Mouse (Mus musculus) MEL (cell line): ENCODE results near the gene Mettl21c. TPM values are rescaled to one million over a fixed set of nuclear protein-coding genes. Genes with fewer than 3 reads are reported as not detected.

Source experiments
- DNase-seq: peaks from one replicate; pipeline ENCODE4 v3.0.0; 2011; ENCODE audit warnings: low read depth, low spot score
- H3K27ac ChIP-seq: 2 replicates; pipeline ENCODE4 v1.5.1; 2012; ENCODE audit warnings: low read depth, mild to moderate bottlenecking, control low read depth, low read length, moderate library complexity; ENCODE audit not compliant: control insufficient read depth
- H3K27me3 ChIP-seq, 2 experiments: fragments of 150-350 bp in 1 of 2; sonication (generic) in 1 of 2; 2 replicates each; pipeline ENCODE4 v1.6.1; 2012; ENCODE audit warnings: low read length in 2 of 2, mild to moderate bottlenecking in 2 of 2, improper control_type of control experiment in 1 of 2, moderate library complexity in 1 of 2; ENCODE audit not compliant: insufficient read depth in 2 of 2, control insufficient read depth in 1 of 2
- H3K36me3 ChIP-seq, 2 experiments: 2 replicates each; pipeline ENCODE4 v1.6.1; 2012 to 2014; ENCODE audit warnings: low read length in 2 of 2, improper control_type of control experiment in 1 of 2, inconsistent platforms in 1 of 2, mild to moderate bottlenecking in 1 of 2; ENCODE audit not compliant: insufficient read depth in 2 of 2, control insufficient read depth in 1 of 2
- H3K4me1 ChIP-seq, 2 experiments: fragments of 150-350 bp in 1 of 2; sonication (generic) in 1 of 2; 2 replicates each; pipeline ENCODE4 v1.6.1; 2012; ENCODE audit warnings: low read length in 2 of 2, improper control_type of control experiment in 1 of 2, mild to moderate bottlenecking in 1 of 2; ENCODE audit not compliant: insufficient read depth in 2 of 2, control insufficient read depth in 1 of 2
- H3K4me3 ChIP-seq, 2 experiments: fragments of 150-350 bp in 1 of 2; sonication (generic) in 1 of 2; 2 replicates each; pipeline ENCODE4 v1.5.1; 2012; ENCODE audit warnings: low read depth in 2 of 2, low read length in 2 of 2, mild to moderate bottlenecking in 2 of 2, moderate library complexity in 2 of 2, control low read depth in 1 of 2, improper control_type of control experiment in 1 of 2; ENCODE audit not compliant: control insufficient read depth in 1 of 2, insufficient read depth in 1 of 2
- H3K79me2 ChIP-seq: 2 replicates; pipeline ENCODE4 v1.6.1; 2012; ENCODE audit warnings: mild to moderate bottlenecking, low read length, moderate library complexity; ENCODE audit not compliant: control insufficient read depth, poor library complexity, insufficient read depth
- H3K9ac ChIP-seq: 2 replicates; pipeline ENCODE4 v1.6.1; 2012; ENCODE audit warnings: low read depth, mild to moderate bottlenecking, control low read depth, low read length, moderate library complexity; ENCODE audit not compliant: control insufficient read depth, poor library complexity, severe bottlenecking
- H3K9me3 ChIP-seq: fragments of 150-350 bp; sonication (generic); replicated peaks from 2 replicates; pipeline ENCODE4 v1.6.1; 2012; ENCODE audit warnings: mild to moderate bottlenecking, low read length, improper control_type of control experiment, moderate library complexity; ENCODE audit not compliant: insufficient read depth
- BHLHE40 ChIP-seq: IDR thresholded peaks from 2 replicates; pipeline ENCODE4 v1.6.1; 2012; ENCODE audit warnings: low read depth, mild to moderate bottlenecking, inconsistent platforms, low read length, improper control_type of control experiment, borderline replicate concordance
- CHD2 ChIP-seq: IDR thresholded peaks from 2 replicates; pipeline ENCODE4 v1.6.1; 2011; ENCODE audit warnings: low read length, improper control_type of control experiment
- CTCF ChIP-seq, 3 experiments: IDR thresholded peaks in 2 of 3; conservative IDR thresholded peaks in 1 of 3; 2 replicates each; pipeline ENCODE4 v1.5.1; 2011 to 2012; ENCODE audit warnings: low read length in 3 of 3, low read depth in 2 of 3, mild to moderate bottlenecking in 2 of 3, improper control_type of control experiment in 1 of 3, inconsistent platforms in 1 of 3, mixed read lengths in 1 of 3, moderate library complexity in 1 of 3; ENCODE audit not compliant: control insufficient read depth in 1 of 3, insufficient read depth in 1 of 3, poor library complexity in 1 of 3, severe bottlenecking in 1 of 3
- E2F4 ChIP-seq: IDR thresholded peaks from 2 replicates; pipeline ENCODE4 v1.6.1; 2011; ENCODE audit warnings: low read depth, low read length, improper control_type of control experiment, borderline replicate concordance
- ELF1 ChIP-seq: IDR thresholded peaks from 2 replicates; pipeline ENCODE4 v1.6.1; 2014; ENCODE audit warnings: low read depth, mild to moderate bottlenecking, inconsistent platforms, low read length, improper control_type of control experiment, moderate library complexity
- GABPA ChIP-seq: IDR thresholded peaks from 2 replicates; pipeline ENCODE4 v1.6.1; 2012; ENCODE audit warnings: low read depth, mild to moderate bottlenecking, inconsistent platforms, low read length, improper control_type of control experiment, moderate library complexity
- GATA1 ChIP-seq: IDR thresholded peaks from 2 replicates; pipeline ENCODE4 v1.6.1; 2011; ENCODE audit warnings: low read depth, low read length, improper control_type of control experiment
- JUND ChIP-seq: IDR thresholded peaks from 2 replicates; pipeline ENCODE4 v1.6.1; 2011; ENCODE audit warnings: low read depth, mild to moderate bottlenecking, improper control_type of control experiment, low read length
- KAT2A ChIP-seq: conservative IDR thresholded peaks from 2 replicates; pipeline ENCODE4 v1.6.1; 2012; ENCODE audit warnings: low read depth, low read length, improper control_type of control experiment, inconsistent platforms
- MAX ChIP-seq: IDR thresholded peaks from 2 replicates; pipeline ENCODE4 v1.6.1; 2011; ENCODE audit warnings: low read length, improper control_type of control experiment
- MAZ ChIP-seq: IDR thresholded peaks from 2 replicates; pipeline ENCODE4 v1.6.1; 2012; ENCODE audit warnings: low read depth, mild to moderate bottlenecking, inconsistent platforms, low read length, improper control_type of control experiment
- MXI1 ChIP-seq: IDR thresholded peaks from 2 replicates; pipeline ENCODE4 v1.6.1; 2011; ENCODE audit warnings: mild to moderate bottlenecking, low read depth, low read length, improper control_type of control experiment
- MYB ChIP-seq: IDR thresholded peaks from 2 replicates; pipeline ENCODE4 v1.6.1; 2011; ENCODE audit warnings: mild to moderate bottlenecking, low read depth, low read length, improper control_type of control experiment
- MYC ChIP-seq: IDR thresholded peaks from 2 replicates; pipeline ENCODE4 v1.6.1; 2011; ENCODE audit warnings: low read depth, mild to moderate bottlenecking, low read length, improper control_type of control experiment, moderate library complexity
- NRF1 ChIP-seq: IDR thresholded peaks from 2 replicates; pipeline ENCODE4 v1.6.1; 2014; ENCODE audit warnings: low read depth, mild to moderate bottlenecking, inconsistent platforms, low read length, improper control_type of control experiment, moderate library complexity; ENCODE audit not compliant: poor library complexity, insufficient read depth, severe bottlenecking
- POLR2A ChIP-seq, 2 experiments: IDR thresholded peaks; 2 replicates each; pipeline ENCODE4 v1.6.1; 2011 to 2012; ENCODE audit warnings: low read length in 2 of 2, mild to moderate bottlenecking in 2 of 2, control low read depth in 1 of 2, improper control_type of control experiment in 1 of 2, low read depth in 1 of 2, moderate library complexity in 1 of 2; ENCODE audit not compliant: control insufficient read depth in 1 of 2, insufficient read depth in 1 of 2, poor library complexity in 1 of 2
- POLR2AphosphoS2 ChIP-seq: IDR thresholded peaks from 2 replicates; pipeline ENCODE4 v1.6.1; 2011; ENCODE audit warnings: low read length, improper control_type of control experiment
- RAD21 ChIP-seq: IDR thresholded peaks from 2 replicates; pipeline ENCODE4 v1.6.1; 2011; ENCODE audit warnings: mild to moderate bottlenecking, low read depth, low read length, improper control_type of control experiment
- RCOR1 ChIP-seq: IDR thresholded peaks from 2 replicates; pipeline ENCODE4 v1.6.1; 2012; ENCODE audit warnings: low read depth, mild to moderate bottlenecking, inconsistent platforms, low read length, improper control_type of control experiment
- SIN3A ChIP-seq: IDR thresholded peaks from 2 replicates; pipeline ENCODE4 v1.6.1; 2012; ENCODE audit warnings: low read length, improper control_type of control experiment, inconsistent platforms
- SMC3 ChIP-seq: IDR thresholded peaks from 2 replicates; pipeline ENCODE4 v1.6.1; 2011; ENCODE audit warnings: low read depth, low read length, improper control_type of control experiment
- TAL1 ChIP-seq: IDR thresholded peaks from 2 replicates; pipeline ENCODE4 v1.6.1; 2012; ENCODE audit warnings: mild to moderate bottlenecking, inconsistent platforms, low read length, moderate library complexity, mixed read lengths
- TBP ChIP-seq: IDR thresholded peaks from 2 replicates; pipeline ENCODE4 v1.8.0; 2011; ENCODE audit warnings: low read depth, low read length, improper control_type of control experiment
- TCF12 ChIP-seq: IDR thresholded peaks from 2 replicates; pipeline ENCODE4 v1.6.1; 2014; ENCODE audit warnings: low read depth, mild to moderate bottlenecking, inconsistent platforms, low read length, improper control_type of control experiment, moderate library complexity
- UBTF ChIP-seq: IDR thresholded peaks from 2 replicates; pipeline ENCODE4 v1.6.1; 2012; ENCODE audit warnings: low read depth, mild to moderate bottlenecking, inconsistent platforms, low read length, improper control_type of control experiment, moderate library complexity, borderline replicate concordance; ENCODE audit not compliant: insufficient read depth
- USF2 ChIP-seq, 2 experiments: IDR thresholded peaks; 2 replicates each; pipeline ENCODE4 v1.6.1; 2011 to 2012; ENCODE audit warnings: improper control_type of control experiment in 2 of 2, low read length in 2 of 2, borderline replicate concordance in 1 of 2, inconsistent platforms in 1 of 2, low read depth in 1 of 2, mild to moderate bottlenecking in 1 of 2; ENCODE audit not compliant: insufficient read depth in 1 of 2
- ZC3H11A ChIP-seq: IDR thresholded peaks from 2 replicates; pipeline ENCODE4 v1.6.1; 2012; ENCODE audit warnings: low read depth, mild to moderate bottlenecking, inconsistent platforms, low read length, improper control_type of control experiment
- ZMIZ1 ChIP-seq: IDR thresholded peaks from 2 replicates; pipeline ENCODE4 v1.6.1; 2012; ENCODE audit warnings: low read depth, mild to moderate bottlenecking, inconsistent platforms, low read length, improper control_type of control experiment, moderate library complexity
- ZNF384 ChIP-seq: IDR thresholded peaks from 2 replicates; pipeline ENCODE4 v1.6.1; 2012; ENCODE audit warnings: low read depth, mild to moderate bottlenecking, inconsistent platforms, low read length, improper control_type of control experiment
- polyA plus RNA-seq, 2 experiments: library from polyadenylated mRNA; stranded (reverse) in 1 of 2; unstranded in 1 of 2; fragments of >175 nt in 1 of 2; fragments of >200 nt in 1 of 2; gene quantifications; 2 replicates each; pipeline versions ENCODE4 v1.2.1 to v1.2.4; 2012; ENCODE audit warnings: low replicate concordance in 2 of 2, low read depth in 1 of 2; ENCODE audit not compliant: insufficient read length in 2 of 2, insufficient read depth in 1 of 2, missing spikeins in 1 of 2
- total RNA-seq: library from RNA; depleted of rRNA; stranded (reverse); fragments of 300-350 nt; gene quantifications from 2 replicates; pipeline ENCODE4 v1.2.3, GENCODE M21; 2012

Gene Mettl21c
- total and polyA plus RNA-seq, 3 experiments, result 0.08 to 0.13 TPM; not detected in 1

GRCm38 (mm10) chr1:44042555-44042915 lies 22.7 kb upstream of the Mettl21c start:
- TF ChIP-seq NRF1 (no peak), SIN3A (no peak), ZNF384 (peak; percentile 61), TAL1 (no peak), GABPA (no peak), E2F4 (no peak), MYB (no peak), GATA1 (no peak), MAX (no peak), USF2 (IDR thresholded peaks at IDR 0.05; ENCODE audit: borderline replicate concordance in 1 of 2, insufficient read depth in 1 of 2, low read depth in 1 of 2, low read length in 2 of 2) (no peak), ZC3H11A (no peak), MYC (no peak), TBP (no peak), UBTF (no peak), TCF12 (0 out of 2 replicates have a peak, but pooled peaks have one; percentile 0), ZMIZ1 (no peak), POLR2A (IDR thresholded peaks at IDR 0.05; ENCODE audit: control insufficient read depth in 1 of 2, insufficient read depth in 1 of 2, low read depth in 1 of 2, low read length in 2 of 2, poor library complexity in 1 of 2) (no peak)

DNA sequence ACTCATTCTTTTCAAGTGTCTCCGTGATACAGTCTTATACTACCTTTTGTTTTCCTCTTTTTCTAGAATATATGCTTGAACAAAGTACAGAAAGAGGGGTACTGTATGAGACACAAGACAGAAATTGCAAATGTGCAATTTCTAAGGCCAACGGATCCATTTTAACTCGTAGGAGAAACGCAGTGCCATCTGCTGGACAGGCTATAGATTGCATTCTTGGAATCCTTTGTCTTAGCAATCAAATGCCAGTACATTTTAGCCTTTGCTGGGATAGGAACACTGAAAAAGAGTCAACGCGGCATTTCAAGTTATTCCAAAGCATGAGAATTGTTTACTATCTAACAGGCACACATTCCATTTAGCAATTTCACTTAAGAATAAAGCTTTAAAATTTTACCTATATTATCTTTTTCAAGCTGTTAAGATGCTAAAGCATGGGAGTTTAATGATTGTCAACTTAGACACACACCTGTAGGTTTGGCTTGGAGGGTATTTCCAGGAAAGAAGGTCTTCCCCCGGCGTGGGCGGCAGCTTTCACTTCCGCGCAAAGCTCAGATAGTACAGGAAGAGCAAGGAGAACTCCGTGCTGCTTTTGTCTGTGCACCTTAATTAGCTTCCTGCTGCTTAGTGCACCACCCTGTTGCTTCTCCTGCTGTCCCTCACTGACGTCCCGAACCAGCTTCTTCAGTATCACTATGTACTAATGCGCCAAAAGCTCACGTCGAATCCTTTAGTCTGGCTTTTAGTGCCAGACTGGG lies 22.1 kb upstream of the Mettl21c start:
- Histone ChIP-seq H3K4me3 (peak overlapping the region; percentile 53 to 91), H3K27ac (no peak overlapping the region), H3K9ac (peak overlapping the region; percentile 65), H3K79me2 (no peaks in the 10 kb centered on the region), H3K9me3 (no peaks in the 10 kb centered on the region), H3K4me1 (peaks cover 0 to 4% of the 10 kb centered on the region in 2 experiments; a peak in 1 of 4 replicates), H3K27me3 (no peaks in the 10 kb centered on the region), H3K36me3 (peaks cover 0 to 2% of the 10 kb centered on the region in 2 experiments; a peak in 1 of 4 replicates)
- peak; percentile 83 for DNase-seq
- TF ChIP-seq GABPA (no peak), RAD21 (peak; percentile 81), MYC (peak; percentile 26; the same call in 1 of the 2 replicates), BHLHE40 (no peak), UBTF (no peak), ELF1 (no peak), SMC3 (peak; percentile 88), TCF12 (0 out of 2 replicates have a peak, but pooled peaks have one; percentile 6), POLR2A (IDR thresholded peaks at IDR 0.05; ENCODE audit: control insufficient read depth in 1 of 2, insufficient read depth in 1 of 2, low read depth in 1 of 2, low read length in 2 of 2, poor library complexity in 1 of 2) (peak in 1 of 2 experiments; percentile 44; a peak in 1 of 4 replicates), MAX (peak; percentile 28; the same call in 1 of the 2 replicates), POLR2AphosphoS2 (no peak), JUND (0 out of 2 replicates have a peak, but pooled peaks have one; percentile 38), ZMIZ1 (no peak), CHD2 (no peak), RCOR1 (no peak), KAT2A (no peak), ZC3H11A (peak; percentile 66), MXI1 (0 out of 2 replicates have a peak, but pooled peaks have one; percentile 17), CTCF (IDR thresholded peaks at IDR 0.05 in 2 of 3, conservative IDR thresholded peaks at IDR 0.05 in 1 of 3; ENCODE audit: control insufficient read depth in 1 of 3, insufficient read depth in 1 of 3, low read depth in 2 of 3, low read length in 3 of 3, poor library complexity in 1 of 3, severe bottlenecking in 1 of 3) (peak; percentile 52 to 89 (median 84)), TBP (peak; percentile 53; the same call in 1 of the 2 replicates), MAZ (no peak)

More at GRCm38 (mm10) chr1:44042555-44042915, 22.7 kb upstream of the Mettl21c start:
- Histone ChIP-seq H3K27me3 (no peaks in the 10 kb centered on the region), H3K4me3 (peak overlapping the region; percentile 53 to 91), H3K9ac (peak overlapping the region; percentile 65), H3K36me3 (peaks cover 0 to 2% of the 10 kb centered on the region in 2 experiments; a peak in 1 of 4 replicates), H3K79me2 (no peaks in the 10 kb centered on the region), H3K27ac (no peak overlapping the region), H3K4me1 (peaks cover 0 to 4% of the 10 kb centered on the region in 2 experiments; a peak in 1 of 4 replicates), H3K9me3 (no peaks in the 10 kb centered on the region)
- no peak for DNase-seq
